Mouse (Mus musculus) intestine, embryonic 16.5 days (tissue): ENCODE results near the gene Serpine1. TPM values are rescaled to one million over a fixed set of nuclear protein-coding genes. Genes with fewer than 3 reads are reported as not detected.
A peak's percentile ranks its signal among the peaks of the same experiment; 100 is the strongest.

Source experiments
- ATAC-seq: fragments of 200-750 bp; cut with Nextera tagmentation; 2 replicates; pipeline ENCODE4 v1.8.0; 2017; ENCODE audit warnings: moderate TSS enrichment, moderate library complexity
- H3K27ac ChIP-seq: fragments of 300-500 bp; sonication (generic); 2 replicates; pipeline ENCODE4 v1.5.1; 2014; ENCODE audit warnings: mild to moderate bottlenecking, low read length
- H3K27me3 ChIP-seq: fragments of 300-500 bp; sonication (generic); replicated peaks from 2 replicates; pipeline ENCODE4 v1.6.1; 2014; ENCODE audit warnings: low read length, control low read depth, mixed read lengths; ENCODE audit not compliant: control insufficient read depth, insufficient read depth
- H3K36me3 ChIP-seq: fragments of 300-500 bp; sonication (generic); 2 replicates; pipeline ENCODE4 v1.6.1; 2014; ENCODE audit warnings: low read length, control low read depth; ENCODE audit not compliant: control insufficient read depth, insufficient read depth
- H3K4me1 ChIP-seq: fragments of 300-500 bp; sonication (generic); 2 replicates; pipeline ENCODE4 v1.6.1; 2014; ENCODE audit warnings: low read length, control low read depth, mixed read lengths; ENCODE audit not compliant: control insufficient read depth, insufficient read depth
- H3K4me2 ChIP-seq: fragments of 300-500 bp; sonication (generic); 2 replicates; pipeline ENCODE4 v1.6.1; 2014; ENCODE audit warnings: low read depth, low read length, control low read depth
- H3K4me3 ChIP-seq: fragments of 300-500 bp; sonication (generic); 2 replicates; pipeline ENCODE4 v1.5.1; 2014; ENCODE audit warnings: mild to moderate bottlenecking, low read length
- H3K9ac ChIP-seq: fragments of 300-500 bp; sonication (generic); 2 replicates; pipeline ENCODE4 v1.6.1; 2014; ENCODE audit warnings: low read depth, low read length
- H3K9me3 ChIP-seq: fragments of 300-500 bp; sonication (generic); 2 replicates; pipeline ENCODE4 v1.6.1; 2016; ENCODE audit warnings: low read length, control low read depth; ENCODE audit not compliant: control insufficient read depth
- WGBS: fragments of 180-500 bp; shearing (Covaris S2); extraction: QIAGEN DNeasy Blood & Tissue Kit; methylation state at CpG from one replicate; pipeline ENCODE4 v1.1.7; 2014; 5-methylcytosine and 5-hydroxymethylcytosine counted together
- polyA plus RNA-seq: library from polyadenylated mRNA; unstranded; fragments of >200 nt; fragmentation: Nextera tagmentation; extraction: Ambion mirVana; gene quantifications from 2 replicates; pipeline ENCODE4 v1.2.1, GENCODE M21; 2015

Serpine1 gene
- polyA plus RNA-seq, 1 experiment from 2014 or later, result 0.24 TPM

DNA sequence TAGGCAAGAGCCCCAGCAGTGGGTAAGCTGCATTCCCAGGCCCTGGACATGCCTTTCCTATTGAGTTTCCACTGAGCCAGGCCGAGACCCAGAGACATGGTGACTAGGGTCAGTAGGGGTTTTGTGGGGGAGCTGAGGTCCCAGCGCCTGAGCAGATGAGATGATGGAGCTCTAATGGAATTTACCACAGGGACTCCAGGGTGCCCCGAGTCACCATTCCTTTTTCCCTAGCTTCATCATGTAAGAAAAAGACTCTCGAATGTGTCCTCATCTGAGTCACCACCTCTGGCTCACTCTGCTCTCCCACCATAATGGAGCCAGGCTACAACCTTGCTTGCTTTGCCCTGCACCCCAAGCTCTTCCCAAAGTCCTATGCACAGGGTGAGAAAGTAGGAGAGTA is 11.0 kb upstream of the Serpine1 start:
- no peak for ATAC-seq

DNA sequence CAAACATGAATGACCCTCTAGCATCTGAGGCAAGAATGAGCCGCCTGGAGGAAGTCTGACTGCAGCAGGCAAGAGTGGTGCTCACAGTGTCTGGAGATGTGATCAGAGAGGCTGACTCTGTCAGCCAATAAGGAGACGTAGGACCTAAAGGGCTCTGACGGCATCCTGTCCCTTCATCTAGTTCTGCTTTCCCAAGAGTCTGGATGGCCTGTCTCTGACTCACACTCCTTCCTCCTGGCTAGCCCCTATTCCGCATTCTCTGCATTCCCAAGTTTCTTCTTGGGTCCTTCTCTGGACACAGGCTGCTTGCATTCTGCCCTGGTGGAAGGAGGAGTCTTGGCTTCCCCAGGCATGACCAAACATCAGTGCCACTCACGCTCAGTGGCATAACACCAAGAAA is 7.8 kb upstream of the Serpine1 start:
- Histone ChIP-seq H3K9ac (no peak overlapping the region), H3K27ac (peak overlapping the region; percentile 5; the same call in 1 of the 2 replicates), H3K4me3 (no peak overlapping the region), H3K9me3 (no peaks in the 10 kb centered on the region), H3K36me3 (no peaks in the 10 kb centered on the region), H3K4me2 (no peak overlapping the region), H3K27me3 (no peaks in the 10 kb centered on the region), H3K4me1 (peaks cover 34% of the 10 kb centered on the region)
- WGBS, result 41% methylated on average over 5 of the region's 5 CpGs
- 0 out of 2 replicates have a peak, but pooled peaks have one; percentile 47 for ATAC-seq

More for the DNA sequence above, 11.0 kb upstream of the Serpine1 start:
- Histone ChIP-seq H3K9me3 (no peaks in the 10 kb centered on the region), H3K4me3 (no peak overlapping the region), H3K27ac (no peak overlapping the region), H3K27me3 (no peaks in the 10 kb centered on the region), H3K4me1 (peaks cover 13% of the 10 kb centered on the region), H3K9ac (no peak overlapping the region), H3K4me2 (no peak overlapping the region), H3K36me3 (no peaks in the 10 kb centered on the region)
- 78% methylated on average over 4 of the region's 4 CpGs for WGBS

DNA sequence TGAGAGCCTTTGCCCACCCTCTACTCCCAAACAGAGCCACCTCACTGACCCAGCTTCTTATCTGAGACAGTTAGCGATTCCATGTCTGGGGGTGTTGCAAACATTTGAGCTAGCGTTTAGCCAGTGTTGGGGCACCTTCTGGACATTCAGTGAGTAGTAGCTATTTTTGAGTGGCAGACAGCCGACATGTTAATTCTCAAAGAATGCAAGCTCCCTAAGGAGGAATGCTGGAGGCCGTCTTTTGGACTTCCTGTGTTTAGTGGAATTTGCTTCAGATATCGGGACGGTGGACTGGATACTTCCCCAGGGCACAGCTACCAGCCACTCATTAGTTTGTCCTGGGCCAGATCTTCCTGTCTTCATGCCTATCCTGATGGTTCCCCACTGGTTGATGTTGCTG is 6.5 kb upstream of the Serpine1 start:
- Histone ChIP-seq H3K36me3 (no peaks in the 10 kb centered on the region), H3K9ac (no peak overlapping the region), H3K27ac (no peak overlapping the region), H3K9me3 (no peaks in the 10 kb centered on the region), H3K4me1 (peaks cover 41% of the 10 kb centered on the region), H3K4me2 (no peak overlapping the region), H3K27me3 (no peaks in the 10 kb centered on the region), H3K4me3 (no peak overlapping the region)
- WGBS, result 53% methylated on average over 6 of the region's 6 CpGs
- ATAC-seq, result no peak

DNA sequence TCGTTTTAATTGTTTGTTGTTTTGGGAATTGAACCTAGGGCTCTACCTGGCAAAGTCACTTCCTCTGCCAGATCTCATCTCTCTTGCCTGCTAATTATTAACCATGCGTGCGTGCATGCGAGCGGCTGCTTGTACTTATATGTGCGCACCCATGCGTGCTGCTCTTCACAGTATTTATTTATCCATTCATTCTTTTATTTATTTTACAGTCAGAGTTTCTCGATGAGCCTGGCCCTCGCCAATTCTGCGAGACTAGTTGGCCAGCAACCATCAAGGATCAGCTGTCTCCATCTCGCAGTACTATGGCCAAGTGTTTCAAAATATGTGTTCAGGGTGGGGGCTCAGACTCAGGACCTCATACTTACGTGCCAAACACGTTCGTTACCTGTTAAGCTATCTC is 6.0 kb upstream of the Serpine1 start:
- Histone ChIP-seq H3K27me3 (no peaks in the 10 kb centered on the region), H3K27ac (no peak overlapping the region), H3K9ac (no peak overlapping the region), H3K9me3 (no peaks in the 10 kb centered on the region), H3K36me3 (no peaks in the 10 kb centered on the region), H3K4me2 (no peak overlapping the region; the same call in 1 of the 2 replicates), H3K4me1 (peaks cover 41% of the 10 kb centered on the region), H3K4me3 (no peak overlapping the region)
- ATAC-seq, result peak; percentile 41; the same call in 1 of the 2 replicates
- 56% methylated on average over 14 of the region's 14 CpGs for WGBS

DNA sequence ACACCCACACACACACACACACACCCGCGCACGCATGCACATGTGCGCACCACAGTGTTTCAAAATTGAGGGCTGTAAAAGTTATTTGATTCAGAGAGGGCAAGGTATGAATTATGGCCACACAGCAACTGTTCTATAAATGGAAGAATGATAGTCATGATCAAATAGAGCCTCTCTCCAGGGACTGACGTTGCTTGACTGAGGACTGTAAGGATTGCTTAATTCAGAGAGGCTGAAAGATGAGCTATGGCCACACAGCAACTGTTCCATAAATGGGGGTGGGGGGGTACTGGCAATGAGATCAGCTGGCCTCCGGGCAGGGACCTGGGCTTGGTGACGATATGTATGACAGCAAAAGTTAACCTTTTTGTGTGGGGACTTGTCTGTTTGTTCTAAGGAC is 5.1 kb upstream of the Serpine1 start:
- Histone ChIP-seq H3K9me3 (no peaks in the 10 kb centered on the region), H3K4me2 (no peak overlapping the region)
- 76% methylated on average over 7 of the region's 7 CpGs for WGBS

DNA sequence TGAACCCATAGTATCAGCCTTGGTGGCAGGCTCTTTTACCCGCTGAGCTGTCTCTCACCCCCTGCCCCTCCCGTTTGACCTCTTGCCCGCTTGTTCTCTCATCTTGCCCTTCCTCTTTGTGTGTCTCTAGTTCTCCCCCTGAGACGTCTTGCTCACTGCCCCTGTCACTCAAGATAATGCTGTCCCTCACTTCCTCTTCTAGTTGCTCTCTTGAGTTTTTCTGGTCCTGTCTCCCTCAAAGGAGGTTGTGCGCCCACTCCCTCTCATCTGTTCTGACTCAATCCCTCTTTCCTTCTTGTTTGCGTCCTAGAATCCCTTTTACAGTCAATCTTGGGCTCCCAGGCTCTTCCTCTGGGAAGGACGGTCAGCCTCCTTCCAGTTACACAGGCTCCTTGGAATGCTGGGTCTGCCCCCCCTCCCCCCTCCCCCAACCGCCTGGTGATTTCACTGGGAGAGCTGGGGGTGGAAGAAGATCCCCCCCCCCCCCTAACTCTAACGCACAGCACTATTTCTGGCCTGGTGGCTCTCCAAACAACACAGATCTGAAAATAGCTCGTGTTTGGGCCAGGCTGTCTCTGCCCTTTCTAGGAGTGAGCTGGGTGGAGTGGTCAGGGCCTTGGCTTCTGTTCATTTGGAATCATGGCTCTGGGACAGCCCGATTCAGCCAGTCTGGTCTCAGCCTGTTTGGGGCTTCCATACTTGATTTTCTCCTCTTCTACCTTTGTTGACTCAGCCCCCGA is 4.3 kb upstream of the Serpine1 start:
- H3K36me3 ChIP-seq, result no peaks in the 10 kb centered on the region
- no peak overlapping the region for H3K9ac ChIP-seq
- ATAC-seq, result peak; percentile 20; the same call in 1 of the 2 replicates
- H3K4me2 ChIP-seq, result no peak overlapping the region
- peak overlapping the region; percentile 73 for H3K27ac ChIP-seq
- WGBS, result 35% methylated on average over 12 of the region's 12 CpGs
- H3K9me3 ChIP-seq, result no peaks in the 10 kb centered on the region
- H3K27me3 ChIP-seq, result no peaks in the 10 kb centered on the region
- H3K4me1 ChIP-seq, result peaks cover 51% of the 10 kb centered on the region
- H3K4me3 ChIP-seq, result no peak overlapping the region

More for the DNA sequence above, 5.1 kb upstream of the Serpine1 start:
- peaks cover 47% of the 10 kb centered on the region for H3K4me1 ChIP-seq
- H3K27me3 ChIP-seq, result no peaks in the 10 kb centered on the region
- H3K9ac ChIP-seq, result no peak overlapping the region
- 0 out of 2 replicates have a peak overlapping the region, but pooled peaks have one; percentile 25 for H3K27ac ChIP-seq
- no peak overlapping the region for H3K4me3 ChIP-seq
- no peak for ATAC-seq
- H3K36me3 ChIP-seq, result no peaks in the 10 kb centered on the region

DNA sequence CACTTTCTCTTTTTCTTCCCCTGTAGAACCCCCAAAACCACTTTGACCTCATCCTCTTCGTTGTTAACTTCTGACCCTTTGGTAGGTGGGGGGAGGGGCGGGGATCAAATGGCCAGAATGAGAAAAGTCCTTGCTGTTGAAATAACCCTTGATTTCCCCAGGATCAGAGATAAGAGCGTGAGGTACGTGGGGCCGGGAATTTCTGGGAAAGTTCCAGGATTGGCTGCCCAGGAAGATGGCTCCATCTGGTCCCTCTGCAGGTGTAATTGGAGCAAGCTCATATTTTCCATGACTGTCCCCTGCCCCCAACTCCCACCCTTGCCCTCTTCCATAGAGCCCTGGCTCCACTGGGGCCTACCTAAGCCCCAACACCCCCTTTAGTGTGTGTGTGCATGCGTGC is 3.7 kb upstream of the Serpine1 start:
- Histone ChIP-seq H3K27ac (peak overlapping the region; percentile 73; the same call in 1 of the 2 replicates), H3K4me1 (peaks cover 50% of the 10 kb centered on the region)

DNA sequence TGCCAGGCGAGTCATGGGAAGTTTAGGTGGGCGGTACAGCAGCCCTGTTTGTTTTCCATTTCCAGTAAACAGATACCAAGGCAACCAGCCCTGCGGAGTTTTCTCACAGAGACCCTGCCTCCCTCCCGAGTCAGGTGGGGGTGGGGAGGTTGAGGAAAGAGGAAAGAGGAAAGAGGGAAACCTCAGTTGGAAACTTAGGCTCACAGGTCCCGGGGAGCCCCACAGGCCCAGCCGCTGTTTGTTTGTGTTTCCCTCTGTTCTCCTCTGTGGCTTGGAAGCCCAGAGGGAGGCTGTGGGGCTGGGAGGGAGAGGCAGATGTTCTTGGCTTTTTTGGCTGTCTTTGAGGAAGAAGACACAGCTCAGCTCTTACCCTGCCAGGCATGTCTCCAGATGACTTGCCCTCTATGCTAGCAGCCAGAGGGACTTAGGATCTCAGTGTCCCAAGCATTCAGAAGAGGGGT is 2.2 kb upstream of the Serpine1 start:
- ATAC-seq, result no peak

More for the DNA sequence above, 3.7 kb upstream of the Serpine1 start:
- no peaks in the 10 kb centered on the region for H3K9me3 ChIP-seq
- no peak overlapping the region for H3K4me2 ChIP-seq
- no peaks in the 10 kb centered on the region for H3K36me3 ChIP-seq
- WGBS, result 61% methylated on average over 6 of the region's 6 CpGs
- H3K9ac ChIP-seq, result no peak overlapping the region
- H3K4me3 ChIP-seq, result no peak overlapping the region
- no peak for ATAC-seq
- no peaks in the 10 kb centered on the region for H3K27me3 ChIP-seq

DNA sequence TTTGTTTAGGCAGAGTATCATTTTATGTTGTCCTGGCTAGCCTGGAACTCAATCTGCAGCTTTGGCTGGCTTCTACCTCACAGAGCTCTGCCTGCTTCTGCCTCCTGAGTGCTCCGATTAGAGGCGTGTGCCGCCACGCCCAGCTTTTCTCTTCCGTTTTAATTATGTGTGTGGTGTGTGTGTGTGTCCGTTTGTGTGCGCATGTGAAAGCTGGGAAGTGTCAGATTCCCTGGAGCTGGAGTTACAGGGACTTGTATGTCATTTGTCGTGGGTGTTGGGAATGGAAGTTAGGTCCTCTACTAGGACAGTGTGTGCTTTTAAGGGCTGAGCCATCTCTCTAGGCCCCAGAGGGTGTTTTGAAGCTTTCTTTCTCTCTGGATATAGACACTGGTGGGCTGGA is 1.1 kb upstream of the Serpine1 start:
- H3K9ac ChIP-seq, result no peak overlapping the region
- H3K36me3 ChIP-seq, result no peaks in the 10 kb centered on the region
- no peaks in the 10 kb centered on the region for H3K27me3 ChIP-seq
- WGBS, result 95% methylated on average over 8 of the region's 8 CpGs
- H3K4me2 ChIP-seq, result no peak overlapping the region
- ATAC-seq, result no peak
- no peak overlapping the region for H3K27ac ChIP-seq
- H3K9me3 ChIP-seq, result no peaks in the 10 kb centered on the region
- no peak overlapping the region for H3K4me3 ChIP-seq
- H3K4me1 ChIP-seq, result peaks cover 39% of the 10 kb centered on the region

More for the DNA sequence above, 2.2 kb upstream of the Serpine1 start:
- Histone ChIP-seq H3K4me2 (no peak overlapping the region), H3K9ac (no peak overlapping the region), H3K36me3 (no peaks in the 10 kb centered on the region), H3K4me3 (no peak overlapping the region), H3K27ac (no peak overlapping the region), H3K9me3 (no peaks in the 10 kb centered on the region), H3K27me3 (no peaks in the 10 kb centered on the region), H3K4me1 (peaks cover 49% of the 10 kb centered on the region)
- 28% methylated on average over 6 of the region's 6 CpGs for WGBS
